Mouse (Mus musculus): ENCODE measurements around the gene Mmgt2. TPM values are rescaled to one million over a fixed set of nuclear protein-coding genes. Genes with fewer than 3 reads are reported as not detected.

Mmgt2 gene
- polyA plus RNA-seq, 1 experiment from 2014 or later: 82.9 TPM

DNA sequence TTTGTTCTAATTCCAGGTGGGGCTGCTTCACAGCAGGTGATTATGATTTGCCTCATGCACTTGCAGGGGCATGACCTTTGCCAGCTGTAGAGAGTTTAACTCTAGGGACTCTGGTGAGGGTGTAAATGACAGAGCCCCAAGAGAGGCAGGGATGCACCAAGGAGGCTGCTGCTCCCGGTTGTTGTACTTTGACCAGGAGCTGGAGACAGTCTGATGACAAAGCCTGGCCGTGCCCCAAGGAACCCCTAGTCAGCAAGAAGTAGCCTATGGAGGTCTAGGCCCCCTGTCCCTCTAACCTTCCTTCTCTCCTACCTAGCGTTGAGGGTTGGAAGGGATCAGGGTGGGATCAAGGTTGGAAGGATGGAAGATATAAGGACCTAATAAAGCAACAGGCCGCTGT is 33.0 kb upstream of the Mmgt2 start:
- 74% methylated on average over 4 of the region's 4 CpGs for WGBS
- no peak overlapping the region for H3K4me3 ChIP-seq (ENCODE audit: low read length)
- H3K27me3 ChIP-seq (replicated peaks; ENCODE audit: control insufficient read depth, insufficient read depth, low read length): no peaks in the 10 kb centered on the region
- H3K9ac ChIP-seq (ENCODE audit: low read depth, low read length): no peak overlapping the region
- H3K9me3 ChIP-seq (ENCODE audit: control insufficient read depth, low read length): no peaks in the 10 kb centered on the region
- peaks cover 11% of the 10 kb centered on the region for H3K4me1 ChIP-seq (ENCODE audit: control insufficient read depth, insufficient read depth, low read length)
- peak; percentile 50 for ATAC-seq
- no peak overlapping the region for H3K4me2 ChIP-seq (ENCODE audit: low read depth, low read length)
- peak overlapping the region; percentile 79 for H3K27ac ChIP-seq (ENCODE audit: low read length)
- peaks cover 13% of the 10 kb centered on the region; the same call in 1 of the 2 replicates for H3K36me3 ChIP-seq (ENCODE audit: control insufficient read depth, insufficient read depth, low read length)

DNA sequence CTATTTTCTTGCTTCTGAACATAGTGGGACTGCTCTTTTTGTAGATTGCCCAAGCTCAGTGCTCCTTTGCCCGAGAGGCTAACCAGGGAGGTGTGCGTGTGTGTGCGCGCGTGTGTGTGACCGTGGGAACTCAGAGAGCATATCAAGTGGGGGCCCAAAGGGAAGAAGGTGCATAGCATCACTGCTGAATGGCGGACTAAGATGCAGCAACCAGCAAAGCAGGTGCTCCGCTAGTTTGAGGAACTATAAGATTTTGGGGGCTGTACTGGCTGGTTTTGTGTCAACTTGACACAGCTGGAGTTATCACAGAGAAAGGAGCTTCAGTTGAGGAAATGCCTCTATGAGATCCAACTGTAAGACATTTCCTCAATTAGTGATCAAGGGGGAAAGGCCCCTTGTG is 27.4 kb upstream of the Mmgt2 start:
- H3K4me3 ChIP-seq (ENCODE audit: low read length): no peak overlapping the region
- H3K4me1 ChIP-seq (ENCODE audit: control insufficient read depth, insufficient read depth, low read length): peaks cover 28% of the 10 kb centered on the region
- peaks cover 13% of the 10 kb centered on the region; the same call in 1 of the 2 replicates for H3K36me3 ChIP-seq (ENCODE audit: control insufficient read depth, insufficient read depth, low read length)
- no peak overlapping the region for H3K27ac ChIP-seq (ENCODE audit: low read length)
- no peak for ATAC-seq
- H3K9me3 ChIP-seq (ENCODE audit: control insufficient read depth, low read length): no peaks in the 10 kb centered on the region
- no peaks in the 10 kb centered on the region for H3K27me3 ChIP-seq (replicated peaks; ENCODE audit: control insufficient read depth, insufficient read depth, low read length)
- 89% methylated on average over 8 of the region's 8 CpGs for WGBS
- no peak overlapping the region for H3K4me2 ChIP-seq (ENCODE audit: low read depth, low read length)
- no peak overlapping the region for H3K9ac ChIP-seq (ENCODE audit: low read depth, low read length)

DNA sequence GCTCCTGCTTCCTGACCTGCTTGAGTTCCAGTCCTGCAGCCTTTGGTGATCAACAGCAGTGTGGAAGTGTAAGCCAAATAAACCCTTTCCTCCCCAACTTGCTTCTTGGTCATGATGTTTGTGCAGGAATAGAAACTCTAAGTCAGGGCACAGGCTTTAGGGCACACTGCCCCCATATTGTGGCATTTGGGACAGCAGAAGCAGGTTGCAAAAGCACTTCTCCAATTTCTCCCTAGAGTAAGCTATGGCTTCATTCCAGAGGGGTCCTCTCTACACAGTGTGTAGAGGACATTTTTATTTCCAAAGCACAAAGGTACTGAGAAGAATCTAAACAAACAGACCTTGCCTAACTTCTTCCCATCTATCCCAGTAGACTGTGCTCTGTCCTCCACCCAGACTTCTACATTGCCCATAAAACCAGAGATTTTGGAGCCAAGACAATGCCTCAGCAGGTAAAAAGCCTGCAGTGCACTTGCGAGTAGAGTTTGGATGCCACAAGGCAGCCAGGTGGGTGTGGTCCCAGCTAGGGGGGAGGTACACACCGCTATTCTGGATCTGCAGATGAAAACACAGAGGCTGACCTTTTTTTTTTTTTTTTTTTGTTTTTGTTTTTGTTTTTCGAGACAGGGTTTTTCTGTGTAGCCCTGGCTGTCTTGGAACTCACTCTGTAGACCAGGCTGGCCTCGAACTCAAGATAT is 26.7 kb upstream of the Mmgt2 start:
- WGBS: 82% methylated on average over 4 of the region's 4 CpGs
- no peak overlapping the region for H3K4me3 ChIP-seq (ENCODE audit: low read length)
- peaks cover 28% of the 10 kb centered on the region for H3K4me1 ChIP-seq (ENCODE audit: control insufficient read depth, insufficient read depth, low read length)
- H3K36me3 ChIP-seq (ENCODE audit: control insufficient read depth, insufficient read depth, low read length): peaks cover 12% of the 10 kb centered on the region; the same call in 1 of the 2 replicates
- no peaks in the 10 kb centered on the region for H3K27me3 ChIP-seq (replicated peaks; ENCODE audit: control insufficient read depth, insufficient read depth, low read length)
- no peak overlapping the region for H3K4me2 ChIP-seq (ENCODE audit: low read depth, low read length)
- no peak for ATAC-seq
- no peaks in the 10 kb centered on the region for H3K9me3 ChIP-seq (ENCODE audit: control insufficient read depth, low read length)
- 0 out of 2 replicates have a peak overlapping the region, but pooled peaks have one; percentile 14 for H3K9ac ChIP-seq (ENCODE audit: low read depth, low read length)
- peak overlapping the region; percentile 48; the same call in 1 of the 2 replicates for H3K27ac ChIP-seq (ENCODE audit: low read length)

GRCm38 (mm10) chr11:62622850-62623249 is 25.6 kb upstream of the Mmgt2 start:
- Histone ChIP-seq H3K27me3 (replicated peaks; ENCODE audit: control insufficient read depth, insufficient read depth, low read length) (no peaks in the 10 kb centered on the region), H3K9ac (ENCODE audit: low read depth, low read length) (peak overlapping the region; percentile 46; the same call in 1 of the 2 replicates), H3K4me3 (ENCODE audit: low read length) (no peak overlapping the region), H3K4me2 (ENCODE audit: low read depth, low read length) (no peak overlapping the region), H3K9me3 (ENCODE audit: control insufficient read depth, low read length) (no peaks in the 10 kb centered on the region), H3K4me1 (ENCODE audit: control insufficient read depth, insufficient read depth, low read length) (peaks cover 28% of the 10 kb centered on the region), H3K36me3 (ENCODE audit: control insufficient read depth, insufficient read depth, low read length) (0 out of 2 replicates have a peak, but pooled peaks cover 4% of the 10 kb centered on the region), H3K27ac (ENCODE audit: low read length) (peak overlapping the region; percentile 93)
- WGBS: 58% methylated on average over 4 of the region's 4 CpGs
- ATAC-seq: no peak

DNA sequence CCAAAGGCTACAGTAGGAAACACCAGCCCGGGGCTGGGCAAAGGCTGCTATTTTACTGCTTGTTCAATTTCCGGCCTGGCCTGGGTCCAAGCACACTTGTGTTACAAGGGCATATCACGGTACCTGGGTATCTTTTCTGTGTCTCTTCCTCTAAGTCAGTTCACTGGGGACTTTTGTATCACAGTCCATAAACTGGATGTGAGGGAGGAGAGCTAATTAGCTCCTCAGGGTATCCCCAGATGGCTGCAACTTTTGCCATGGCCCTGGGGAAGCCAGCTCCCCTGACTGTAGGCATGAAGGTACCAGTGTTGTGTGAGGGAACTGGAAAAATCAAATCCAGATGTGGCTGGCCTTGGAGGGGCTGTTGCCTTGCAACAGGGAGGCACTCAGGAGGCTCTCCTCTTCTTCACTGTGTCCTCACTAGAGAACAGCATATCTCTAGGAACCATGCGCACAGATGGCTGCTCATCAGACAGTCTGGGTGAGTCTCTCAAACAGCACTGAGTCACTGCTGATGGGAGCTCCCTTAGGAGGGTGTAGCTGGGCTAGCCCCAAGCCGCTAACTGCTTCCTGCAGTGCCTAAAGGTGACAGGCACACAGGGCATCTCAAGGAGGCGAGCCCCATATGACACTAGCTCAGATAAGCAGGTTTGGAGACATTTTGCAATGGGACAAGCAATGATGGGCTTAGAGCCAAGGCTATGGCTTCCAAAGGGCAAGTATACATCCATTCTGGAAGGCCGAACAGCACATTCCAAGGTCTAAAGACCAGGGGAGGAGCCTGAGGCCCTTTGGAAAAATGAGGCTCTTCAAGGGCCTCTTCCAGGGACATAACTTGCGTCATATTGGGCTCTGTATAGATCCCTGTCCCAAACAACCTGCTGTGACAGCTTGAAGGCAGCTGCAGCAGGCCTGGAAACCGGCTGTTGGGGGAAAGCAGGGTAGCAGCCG is 23.8 kb upstream of the Mmgt2 start:
- peaks cover 44% of the 10 kb centered on the region for H3K4me1 ChIP-seq (ENCODE audit: control insufficient read depth, insufficient read depth, low read length)
- WGBS: 35% methylated on average over 10 of the region's 10 CpGs
- ATAC-seq: peak; percentile 87
- H3K27ac ChIP-seq (ENCODE audit: low read length): peak overlapping the region; percentile 92
- 0 out of 2 replicates have a peak overlapping the region, but pooled peaks have one; percentile 4 for H3K4me3 ChIP-seq (ENCODE audit: low read length)
- no peaks in the 10 kb centered on the region for H3K27me3 ChIP-seq (replicated peaks; ENCODE audit: control insufficient read depth, insufficient read depth, low read length)
- no peaks in the 10 kb centered on the region for H3K9me3 ChIP-seq (ENCODE audit: control insufficient read depth, low read length)
- H3K36me3 ChIP-seq (ENCODE audit: control insufficient read depth, insufficient read depth, low read length): no peaks in the 10 kb centered on the region
- H3K9ac ChIP-seq (ENCODE audit: low read depth, low read length): peak overlapping the region; percentile 35; the same call in 1 of the 2 replicates
- H3K4me2 ChIP-seq (ENCODE audit: low read depth, low read length): peak overlapping the region; percentile 35

GRCm38 (mm10) chr11:62629352-62630224 is 18.9 kb upstream of the Mmgt2 start:
- H3K4me1 ChIP-seq (ENCODE audit: control insufficient read depth, insufficient read depth, low read length): peaks cover 49% of the 10 kb centered on the region

DNA sequence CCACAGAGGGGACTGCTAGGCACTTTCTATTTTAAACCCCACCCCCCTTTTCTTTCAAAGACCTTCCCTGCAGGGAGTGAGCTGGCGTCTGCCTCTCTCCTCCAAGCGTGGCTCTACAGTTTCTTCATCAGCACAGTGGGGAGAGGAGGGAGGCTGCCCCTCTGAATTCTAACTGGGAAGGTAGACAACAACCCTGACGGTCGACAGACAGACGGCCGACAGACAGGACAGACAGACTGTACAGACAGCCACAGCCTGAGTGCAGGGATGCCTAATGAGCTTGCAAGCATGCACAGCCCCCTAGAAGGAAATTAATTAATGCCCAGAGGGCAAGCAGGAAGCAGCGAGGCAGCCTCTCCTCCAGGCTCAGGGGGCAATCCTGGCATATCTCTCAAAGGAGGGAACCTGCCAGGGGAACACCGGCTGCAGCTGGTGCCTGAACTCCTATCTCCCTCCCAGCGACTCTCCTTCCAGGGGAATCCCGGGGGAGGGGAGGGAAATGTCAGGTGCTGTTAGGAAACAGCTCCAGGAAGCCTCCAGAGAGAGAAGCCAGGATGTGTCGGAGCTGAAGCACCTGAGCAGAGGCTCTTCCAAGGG is 18.1 kb upstream of the Mmgt2 start:
- H3K4me1 ChIP-seq (ENCODE audit: control insufficient read depth, insufficient read depth, low read length): peaks cover 50% of the 10 kb centered on the region
- peak; percentile 25; the same call in 1 of the 2 replicates for ATAC-seq
- no peak overlapping the region for H3K4me3 ChIP-seq (ENCODE audit: low read length)
- 6% methylated on average over 11 of the region's 11 CpGs for WGBS
- H3K4me2 ChIP-seq (ENCODE audit: low read depth, low read length): peak overlapping the region; percentile 39
- no peaks in the 10 kb centered on the region for H3K27me3 ChIP-seq (replicated peaks; ENCODE audit: control insufficient read depth, insufficient read depth, low read length)
- H3K9me3 ChIP-seq (ENCODE audit: control insufficient read depth, low read length): no peaks in the 10 kb centered on the region
- H3K9ac ChIP-seq (ENCODE audit: low read depth, low read length): peak overlapping the region; percentile 56
- H3K27ac ChIP-seq (ENCODE audit: low read length): peak overlapping the region; percentile 78
- no peaks in the 10 kb centered on the region for H3K36me3 ChIP-seq (ENCODE audit: control insufficient read depth, insufficient read depth, low read length)

More at GRCm38 (mm10) chr11:62629352-62630224, 18.9 kb upstream of the Mmgt2 start:
- H3K4me2 ChIP-seq (ENCODE audit: low read depth, low read length): peak overlapping the region; percentile 39; the same call in 1 of the 2 replicates
- peak overlapping the region; percentile 56 for H3K9ac ChIP-seq (ENCODE audit: low read depth, low read length)
- no peaks in the 10 kb centered on the region for H3K27me3 ChIP-seq (replicated peaks; ENCODE audit: control insufficient read depth, insufficient read depth, low read length)
- H3K36me3 ChIP-seq (ENCODE audit: control insufficient read depth, insufficient read depth, low read length): no peaks in the 10 kb centered on the region
- H3K27ac ChIP-seq (ENCODE audit: low read length): peak overlapping the region; percentile 78
- no peak overlapping the region for H3K4me3 ChIP-seq (ENCODE audit: low read length)
- H3K9me3 ChIP-seq (ENCODE audit: control insufficient read depth, low read length): no peaks in the 10 kb centered on the region
- 8% methylated on average over 9 of the region's 9 CpGs for WGBS
- ATAC-seq: 0 out of 2 replicates have a peak, but pooled peaks have one; percentile 7

- H3K9ac ChIP-seq (ENCODE audit: low read depth, low read length): no peak overlapping the region
- no peak overlapping the region for H3K4me3 ChIP-seq (ENCODE audit: low read length)
- no peaks in the 10 kb centered on the region for H3K36me3 ChIP-seq (ENCODE audit: control insufficient read depth, insufficient read depth, low read length)
- no peak overlapping the region for H3K27ac ChIP-seq (ENCODE audit: low read length)
- no peak for ATAC-seq
- 60% methylated on average over 4 of the region's 4 CpGs for WGBS
- H3K27me3 ChIP-seq (replicated peaks; ENCODE audit: control insufficient read depth, insufficient read depth, low read length): no peaks in the 10 kb centered on the region
- H3K4me1 ChIP-seq (ENCODE audit: control insufficient read depth, insufficient read depth, low read length): peaks cover 49% of the 10 kb centered on the region
- no peaks in the 10 kb centered on the region for H3K9me3 ChIP-seq (ENCODE audit: control insufficient read depth, low read length)
- H3K4me2 ChIP-seq (ENCODE audit: low read depth, low read length): no peak overlapping the region
Observed at GRCm38 (mm10) chr11:62631138-62631537, 17.3 kb upstream of the Mmgt2 start.
